Mouse (Mus musculus): ENCODE measurements at regions not wholly inside any gene's neighbourhood (a gene's known extent, or its start where the extent isn't known, plus 50 kb on each side); places are given as distances from the start of the nearest gene placed in this dataset.

- TF ChIP-seq CTCF (IDR thresholded peaks at IDR 0.05; ENCODE audit: borderline replicate concordance, control insufficient read depth, extremely low read depth, insufficient read depth, low read length, poor library complexity) = no peak
- no peak for TF ChIP-seq POLR2A (IDR thresholded peaks at IDR 0.05; ENCODE audit: control insufficient read depth, extremely low read depth, insufficient read depth, low read length, poor library complexity)
Measured at GRCm38 (mm10) chr15:87108411-87108810, 435.7 kb upstream of the Fam19a5 start.

Measured in thymus, adult 2 months (tissue).